Mouse (Mus musculus) intestine, embryonic 14.5 days (tissue): ENCODE data around the gene Ppp4r3a. TPM values are rescaled to one million over a fixed set of nuclear protein-coding genes. Genes with fewer than 3 reads are reported as not detected.
A peak's percentile ranks its signal among the peaks of the same experiment; 100 is the strongest.

Experiments
- ATAC-seq: fragments of 200-750 bp; cut with Nextera tagmentation; replicated peaks from 2 replicates; pipeline ENCODE4 v1.8.0; 2017; ENCODE audit warnings: low read depth, moderate number of reproducible peaks, moderate TSS enrichment, moderate library complexity; ENCODE audit not compliant: low FRiP score, low TSS enrichment
- DNase-seq: peaks from one replicate; pipeline ENCODE4 v3.0.0-alpha.2; 2018; ENCODE audit warnings: low spot score
- H3K27ac ChIP-seq: fragments of 300-500 bp; sonication (generic); 2 replicates; pipeline ENCODE4 v1.5.1; 2014; ENCODE audit warnings: low read depth, mild to moderate bottlenecking, control low read depth
- H3K27me3 ChIP-seq: fragments of 300-500 bp; sonication (generic); replicated peaks from 2 replicates; pipeline ENCODE4 v1.6.1; 2014; ENCODE audit warnings: low read length, control low read depth; ENCODE audit not compliant: control insufficient read depth, insufficient read depth
- H3K36me3 ChIP-seq: fragments of 300-500 bp; sonication (generic); 2 replicates; pipeline ENCODE4 v1.6.1; 2014; ENCODE audit warnings: low read length, control low read depth; ENCODE audit not compliant: control insufficient read depth, insufficient read depth
- H3K4me1 ChIP-seq: fragments of 300-500 bp; sonication (generic); replicated peaks from 2 replicates; pipeline ENCODE4 v1.6.1; 2014; ENCODE audit warnings: low read length, control low read depth, mixed read lengths; ENCODE audit not compliant: control insufficient read depth, insufficient read depth
- H3K4me2 ChIP-seq: fragments of 300-500 bp; sonication (generic); 2 replicates; pipeline ENCODE4 v1.6.1; 2014; ENCODE audit warnings: low read length
- H3K4me3 ChIP-seq: fragments of 300-500 bp; sonication (generic); 2 replicates; pipeline ENCODE4 v1.5.1; 2014; ENCODE audit warnings: low read depth, low read length, control low read depth, mixed read lengths
- H3K9ac ChIP-seq: fragments of 300-500 bp; sonication (generic); 2 replicates; pipeline ENCODE4 v1.6.1; 2014; ENCODE audit warnings: mild to moderate bottlenecking, low read length
- H3K9me3 ChIP-seq: fragments of 300-500 bp; sonication (generic); 2 replicates; pipeline ENCODE4 v1.6.1; 2016; ENCODE audit warnings: low read length, control low read depth; ENCODE audit not compliant: control insufficient read depth
- WGBS: fragments of 180-500 bp; shearing (Covaris S2); extraction: QIAGEN DNeasy Blood & Tissue Kit; methylation state at CpG from one replicate; pipeline ENCODE4 v1.1.7; 2014; 5-methylcytosine and 5-hydroxymethylcytosine counted together
- polyA plus RNA-seq: library from polyadenylated mRNA; unstranded; fragments of >200 nt; fragmentation: Nextera tagmentation; extraction: Ambion mirVana; gene quantifications from 2 replicates; pipeline ENCODE4 v1.2.1, GENCODE M21; 2014

Ppp4r3a gene
- polyA plus RNA-seq, 1 experiment from 2014 or later: 45.5 TPM

- DNase-seq (no peak), ATAC-seq (no peak)
- 86% methylated on average over 12 of the region's 12 CpGs for WGBS
- H3K27me3 ChIP-seq: no peaks in the 10 kb centered on the region
- no peak overlapping the region for H3K4me3 ChIP-seq
- no peak overlapping the region for H3K27ac ChIP-seq
- H3K9me3 ChIP-seq: no peaks in the 10 kb centered on the region
- H3K4me2 ChIP-seq: no peak overlapping the region
- no peaks in the 10 kb centered on the region for H3K36me3 ChIP-seq
- no peak overlapping the region for H3K9ac ChIP-seq
- peaks cover 24% of the 10 kb centered on the region for H3K4me1 ChIP-seq
Measured at GRCm38 (mm10) chr12:101005665-101006420, 77.7 kb downstream of the Ppp4r3a start.

- no peak overlapping the region for H3K27ac ChIP-seq
- WGBS: 88% methylated on average over 5 of the region's 5 CpGs
- no peak for DNase-seq
- H3K36me3 ChIP-seq: no peaks in the 10 kb centered on the region
- H3K9ac ChIP-seq: no peak overlapping the region
- H3K27me3 ChIP-seq: no peaks in the 10 kb centered on the region
- no peak overlapping the region for H3K4me2 ChIP-seq
- H3K4me1 ChIP-seq: peaks cover 24% of the 10 kb centered on the region
- H3K4me3 ChIP-seq: no peak overlapping the region
- H3K9me3 ChIP-seq: no peaks in the 10 kb centered on the region
- no peak for ATAC-seq
Measured at GRCm38 (mm10) chr12:101004982-101005381, 78.5 kb downstream of the Ppp4r3a start.

GRCm38 (mm10) chr12:101002801-101003513 is 80.5 kb downstream of the Ppp4r3a start:
- no peaks in the 10 kb centered on the region for H3K9me3 ChIP-seq
- peaks cover 26% of the 10 kb centered on the region for H3K4me1 ChIP-seq
- H3K27me3 ChIP-seq: no peaks in the 10 kb centered on the region
- H3K36me3 ChIP-seq: no peaks in the 10 kb centered on the region
- no peak for DNase-seq
- no peak overlapping the region for H3K9ac ChIP-seq
- H3K4me2 ChIP-seq: no peak overlapping the region
- no peak overlapping the region for H3K4me3 ChIP-seq
- peak overlapping the region; percentile 47; the same call in 1 of the 2 replicates for H3K27ac ChIP-seq
- 0 out of 2 replicates have a peak, but pooled peaks have one; percentile 29 for ATAC-seq
- WGBS: 49% methylated on average over 4 of the region's 4 CpGs

- Histone ChIP-seq H3K27ac (no peak overlapping the region), H3K4me1 (peaks cover 25% of the 10 kb centered on the region), H3K4me3 (no peak overlapping the region), H3K27me3 (no peaks in the 10 kb centered on the region), H3K9me3 (no peaks in the 10 kb centered on the region), H3K4me2 (no peak overlapping the region), H3K9ac (no peak overlapping the region), H3K36me3 (no peaks in the 10 kb centered on the region)
- no peak for ATAC-seq
- 51% methylated on average over 7 of the region's 7 CpGs for WGBS
- DNase-seq: no peak
Measured at GRCm38 (mm10) chr12:100999061-100999954, 84.2 kb downstream of the Ppp4r3a start.

GRCm38 (mm10) chr12:100998564-100998962 is 84.9 kb downstream of the Ppp4r3a start:
- Histone ChIP-seq H3K9me3 (no peaks in the 10 kb centered on the region), H3K4me1 (peaks cover 25% of the 10 kb centered on the region), H3K4me2 (no peak overlapping the region), H3K27me3 (no peaks in the 10 kb centered on the region), H3K4me3 (no peak overlapping the region), H3K9ac (no peak overlapping the region), H3K27ac (no peak overlapping the region), H3K36me3 (no peaks in the 10 kb centered on the region)
- DNase-seq (no peak), ATAC-seq (0 out of 2 replicates have a peak, but pooled peaks have one; percentile 10)
- WGBS: 31% methylated on average over 8 of the region's 8 CpGs

GRCm38 (mm10) chr12:100997830-100998563 is 85.5 kb downstream of the Ppp4r3a start:
- Histone ChIP-seq H3K9ac (no peak overlapping the region), H3K4me1 (peaks cover 24% of the 10 kb centered on the region), H3K4me2 (no peak overlapping the region), H3K27me3 (no peaks in the 10 kb centered on the region), H3K4me3 (no peak overlapping the region), H3K9me3 (no peaks in the 10 kb centered on the region), H3K27ac (no peak overlapping the region), H3K36me3 (no peaks in the 10 kb centered on the region)
- DNase-seq (no peak), ATAC-seq (peak; percentile 41)
- WGBS: 8% methylated on average over 10 of the region's 10 CpGs

GRCm38 (mm10) chr12:100996378-100996898 is 87.1 kb downstream of the Ppp4r3a start:
- Histone ChIP-seq H3K36me3 (no peaks in the 10 kb centered on the region), H3K27me3 (no peaks in the 10 kb centered on the region), H3K4me3 (no peak overlapping the region), H3K9me3 (no peaks in the 10 kb centered on the region), H3K4me2 (no peak overlapping the region), H3K9ac (no peak overlapping the region), H3K27ac (no peak overlapping the region), H3K4me1 (peaks cover 21% of the 10 kb centered on the region)
- ATAC-seq (no peak), DNase-seq (no peak)
- WGBS: 56% methylated on average over 5 of the region's 5 CpGs
